Mouse (Mus musculus) kidney, adult 11 months (tissue): ENCODE data around the gene Synj2bp.
A peak's percentile ranks its signal among the peaks of the same experiment; 100 is the strongest.
"Not testable (repeated sequence)": the region's sequence is repeated elsewhere in the genome, so short reads cannot be mapped to it uniquely, and the experiment has no call there.

ENCODE experiments used
- DNase-seq: peaks from one replicate; pipeline ENCODE4 v3.0.0; 2022

The Synj2bp gene

GRCm38 (mm10) chr12:81532316-81533028, at the start of gene Synj2bp, which contains the start of gene Gm20498:
Synj2bp (minus strand) TSS chr12:81532911.
Gm20498 (minus strand) TSS chr12:81532905.
- DNase-seq, result peak; percentile 86

- no peak for DNase-seq
These were observed 35.7 kb upstream of the Synj2bp start, which contains the start of gene Adam21 for GRCm38 (mm10) chr12:81568374-81568773. Adam21 (minus strand) TSS chr12:81568474.

GRCm38 (mm10) chr12:81567931-81568330, 35.2 kb upstream of the Synj2bp start:
- DNase-seq, result no peak

GRCm38 (mm10) chr12:81564173-81564572, 31.5 kb upstream of the Synj2bp start:
- no peak for DNase-seq

GRCm38 (mm10) chr12:81549286-81549685, 16.6 kb upstream of the Synj2bp start:
- no peak for DNase-seq

- no peak for DNase-seq
These were observed 14.5 kb upstream of the Synj2bp start for GRCm38 (mm10) chr12:81547163-81547562.

GRCm38 (mm10) chr12:81533029-81533419, 313 bp upstream of the Synj2bp start:
- no peak for DNase-seq

GRCm38 (mm10) chr12:81530587-81530986, 2.1 kb downstream of the Synj2bp start:
- not testable (repeated sequence) for DNase-seq

GRCm38 (mm10) chr12:81496906-81497305, 35.8 kb downstream of the Synj2bp start:
- not testable (repeated sequence) for DNase-seq

GRCm38 (mm10) chr12:81490491-81490890, 42.2 kb downstream of the Synj2bp start:
- no peak for DNase-seq

- DNase-seq, result no peak
These were observed 47.4 kb downstream of the Synj2bp start for GRCm38 (mm10) chr12:81485311-81485710.

- DNase-seq, result peak; percentile 90
These were observed 48.0 kb downstream of the Synj2bp start, which contains the start of gene Cox16 for GRCm38 (mm10) chr12:81484727-81485191. Cox16 (minus strand) TSS chr12:81485127.

GRCm38 (mm10) chr12:81484212-81484611, 48.5 kb downstream of the Synj2bp start:
- no peak for DNase-seq

- DNase-seq, result no peak
These were observed 49.1 kb downstream of the Synj2bp start for GRCm38 (mm10) chr12:81483656-81484055.

GRCm38 (mm10) chr12:81459051-81459450, 73.7 kb downstream of the Synj2bp start:
- DNase-seq, result not testable (repeated sequence)
